Mouse (Mus musculus) T-helper 1 cell (primary cell): Measurements from ENCODE around the gene Pdlim7.

Experiments used
- in situ Hi-C: fragments of 300-600 bp; cut with MboI, MseI; formaldehyde crosslinking; loops from one replicate; pipeline ENCODE4 v1.15.1; 2025; ENCODE audit warnings: high pct_unique_total_duplicates

Gene Pdlim7

DNA sequence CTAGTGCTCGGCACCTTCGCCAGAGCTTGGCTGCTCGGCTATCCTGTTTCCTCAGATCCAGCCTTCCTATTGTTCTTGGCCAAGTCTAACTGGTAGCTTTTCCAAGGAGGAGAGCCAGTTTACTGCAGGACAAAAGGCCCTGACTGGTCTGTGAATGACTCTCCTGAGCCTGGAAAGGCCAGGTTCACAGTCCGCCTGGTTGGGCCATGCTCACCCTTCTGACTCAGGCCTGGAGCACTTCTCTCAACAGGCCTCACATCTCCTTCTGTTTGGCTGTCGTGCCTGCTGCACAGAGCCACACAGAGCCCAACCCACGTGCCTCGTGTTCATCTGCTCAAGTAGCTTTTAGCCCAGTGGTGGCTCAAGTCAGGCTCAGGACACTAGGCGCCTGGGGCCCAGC is 9.3 kb upstream of the Pdlim7 start:
- in situ Hi-C loops = loop anchor here (5.0 kb wide), 1 partner anchor 115 kb away; no protein-coding TSS in a partner anchor

DNA sequence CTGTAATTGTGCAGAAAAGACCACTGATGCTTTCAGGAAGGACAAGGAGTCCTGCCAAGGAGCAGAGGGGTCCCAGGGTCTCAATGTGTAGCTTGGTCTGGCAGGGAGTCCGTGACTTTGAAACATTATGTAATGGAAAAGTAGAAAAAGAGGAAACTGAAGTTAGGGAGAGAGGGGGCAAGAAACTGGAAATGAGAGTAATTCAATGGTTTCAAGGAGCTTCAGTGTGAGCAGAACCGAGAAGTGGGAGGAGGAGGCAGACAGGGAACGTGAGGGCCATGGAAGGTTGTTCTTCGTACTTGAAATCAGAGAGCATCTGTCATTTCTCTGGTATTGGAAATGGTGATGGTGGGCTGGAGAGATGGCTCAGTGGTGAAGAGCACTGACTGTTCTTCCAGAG is 6.1 kb upstream of the Pdlim7 start:
- in situ Hi-C loops = loop anchor here (5.0 kb wide), 1 partner anchor 112 kb away; no protein-coding TSS in a partner anchor

DNA sequence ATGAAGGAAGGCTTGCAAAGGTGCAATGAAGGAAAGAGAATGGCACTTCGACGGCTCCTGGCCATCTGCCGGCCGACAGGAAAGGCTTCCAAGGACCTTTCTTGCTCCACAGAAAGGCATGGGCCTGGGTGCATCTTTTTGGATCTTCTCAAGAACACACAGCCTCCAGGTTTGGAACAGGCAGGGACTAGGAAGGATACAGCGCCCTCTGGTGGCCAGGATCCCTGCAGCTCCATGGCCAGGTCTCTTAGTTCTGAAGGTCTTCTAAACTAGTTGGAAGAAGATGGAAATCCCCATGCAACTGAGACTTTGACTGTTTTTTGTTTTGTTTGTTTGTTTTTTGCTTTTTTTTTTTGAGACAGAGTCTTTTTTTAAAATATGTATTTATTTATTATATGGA is 3.5 kb upstream of the Pdlim7 start:
- in situ Hi-C loops = no loop called here

DNA sequence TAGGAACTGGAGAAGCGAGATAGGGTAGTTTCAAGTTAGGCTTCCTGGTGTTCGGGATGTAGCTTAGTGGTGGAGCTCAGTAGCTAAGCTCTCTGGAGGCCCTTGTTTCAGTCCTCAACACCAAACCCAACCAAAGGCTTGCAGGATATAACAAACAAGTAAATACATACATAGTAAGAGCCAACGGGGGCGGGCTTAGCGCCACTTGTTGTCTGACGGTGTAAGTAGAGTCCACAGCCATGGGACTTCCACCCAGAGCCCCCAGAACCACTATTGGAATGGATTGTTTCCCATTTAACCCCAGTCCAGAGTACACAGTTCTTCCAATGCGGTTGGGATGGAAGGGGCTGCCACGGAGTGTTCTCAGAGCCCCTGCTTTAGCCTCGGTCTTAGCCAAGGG is 352 bp upstream of the Pdlim7 start:
- in situ Hi-C loops = loop anchor here (5.0 kb wide), 1 partner anchor 37 kb away; no protein-coding TSS in a partner anchor

DNA sequence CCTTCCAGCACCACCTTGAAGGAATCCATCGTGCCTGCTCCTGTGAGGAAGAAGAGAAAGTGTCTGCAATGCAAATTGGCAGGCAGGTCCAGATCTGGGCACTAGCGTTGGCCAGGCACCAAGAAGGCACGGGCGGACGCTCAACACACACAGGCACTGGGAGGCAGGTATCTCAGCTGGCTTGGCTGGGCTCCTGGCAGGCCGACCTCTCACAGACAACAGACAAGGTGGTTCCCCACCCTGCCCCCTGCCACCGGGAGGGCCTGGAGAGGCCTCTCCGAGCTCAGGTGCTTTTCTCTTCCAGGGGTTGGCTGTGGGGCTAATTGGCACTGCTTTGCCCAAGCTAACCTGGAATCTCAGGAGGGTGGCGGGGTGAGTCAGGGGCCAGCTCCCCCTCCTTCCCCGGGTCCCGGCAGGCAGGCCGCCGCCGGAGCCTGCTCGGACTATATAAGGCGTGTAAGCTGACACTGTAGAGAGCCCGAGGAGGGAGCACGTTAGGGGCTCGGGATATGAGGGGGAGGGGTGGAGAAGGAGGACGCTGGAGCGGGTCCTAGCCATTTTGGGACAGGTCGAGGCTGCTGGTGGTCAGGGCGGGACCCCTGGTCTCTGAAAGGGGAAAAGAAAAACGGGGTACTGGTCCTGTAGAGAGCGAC is 971 bp downstream of the Pdlim7 start:
- in situ Hi-C loops = loop anchor here (5.0 kb wide), 1 partner anchor 35 kb away; no protein-coding TSS in a partner anchor

DNA sequence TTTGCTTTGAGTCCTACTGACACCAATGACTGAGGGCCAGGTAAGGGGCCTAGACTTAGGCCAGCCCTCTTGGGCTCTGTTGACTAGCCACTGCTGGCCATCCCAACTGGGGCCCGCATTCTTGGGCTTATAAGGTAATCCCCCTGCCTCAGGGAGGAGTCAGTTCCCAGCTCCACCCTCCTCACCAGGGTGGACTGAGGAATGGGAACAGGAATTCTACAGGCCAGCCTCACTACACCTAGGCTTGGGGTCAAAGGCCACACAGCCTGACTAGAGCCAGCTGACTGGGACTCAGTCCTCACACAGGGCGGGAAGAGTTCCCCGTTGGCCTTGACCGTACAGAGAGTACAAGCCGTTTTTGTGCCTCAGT is 2.0 kb downstream of the Pdlim7 start:
- in situ Hi-C loops = loop anchor here (5.0 kb wide), 1 partner anchor 34 kb away; no protein-coding TSS in a partner anchor

DNA sequence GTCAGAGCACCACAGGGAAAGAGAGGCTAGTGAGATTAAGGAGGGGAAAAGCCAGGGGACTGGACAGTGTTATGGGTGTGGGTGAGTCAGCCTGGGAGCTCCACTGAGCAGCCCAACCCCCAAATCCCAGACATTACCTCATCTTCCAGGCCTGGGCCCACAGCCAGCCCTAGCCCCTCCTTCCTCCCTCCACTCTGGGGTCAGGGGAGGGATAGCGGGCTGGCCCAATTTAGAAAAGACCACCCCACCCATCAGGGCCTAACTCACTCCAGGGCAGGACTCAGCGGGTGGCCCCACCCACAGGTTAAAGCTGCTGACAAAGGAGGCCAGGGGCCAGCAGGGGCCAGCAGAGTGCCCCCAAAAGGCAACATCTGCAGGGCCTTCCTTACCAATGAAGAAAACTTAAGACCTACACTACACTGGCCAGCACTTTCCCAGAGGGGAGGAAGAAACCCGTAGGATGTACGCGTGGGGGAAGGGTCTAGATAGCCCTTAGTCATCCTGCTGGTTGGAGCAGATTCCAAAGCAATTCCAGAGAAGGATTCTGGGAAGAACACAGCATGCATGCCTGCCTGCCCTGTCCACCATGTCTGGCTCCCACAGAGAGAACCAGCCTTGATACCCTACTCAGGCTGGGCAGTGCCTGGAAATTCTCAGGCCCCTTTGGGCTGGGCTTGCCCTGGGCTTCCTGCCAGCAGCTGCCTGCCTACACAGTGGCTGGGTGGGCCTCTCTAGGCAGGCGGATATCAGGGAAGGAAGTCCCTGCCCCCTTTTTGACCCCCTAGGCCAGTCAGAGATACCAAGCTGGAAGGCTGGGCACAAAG is 2.6 kb downstream of the Pdlim7 start:
- in situ Hi-C loops = loop anchor here (5.0 kb wide), 1 partner anchor 34 kb away; no protein-coding TSS in a partner anchor

DNA sequence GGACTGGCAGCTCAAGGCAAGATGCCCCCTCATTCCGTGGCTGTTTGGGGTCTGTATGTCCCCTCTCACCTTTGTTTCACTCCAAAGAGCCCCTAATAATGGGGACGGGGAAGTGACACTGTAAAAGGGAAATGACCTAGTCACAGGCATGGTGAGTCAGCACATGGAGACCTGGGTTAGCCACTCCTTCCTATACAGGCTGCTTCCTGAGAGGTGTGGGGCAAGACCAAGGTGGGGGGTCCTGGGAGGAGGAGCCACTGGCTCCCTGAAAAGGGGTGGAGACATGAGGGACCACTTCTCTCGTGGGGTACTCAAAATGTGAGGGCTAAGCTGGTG is 3.2 kb downstream of the Pdlim7 start:
- in situ Hi-C loops = loop anchor here (5.0 kb wide), 1 partner anchor 33 kb away; no protein-coding TSS in a partner anchor

DNA sequence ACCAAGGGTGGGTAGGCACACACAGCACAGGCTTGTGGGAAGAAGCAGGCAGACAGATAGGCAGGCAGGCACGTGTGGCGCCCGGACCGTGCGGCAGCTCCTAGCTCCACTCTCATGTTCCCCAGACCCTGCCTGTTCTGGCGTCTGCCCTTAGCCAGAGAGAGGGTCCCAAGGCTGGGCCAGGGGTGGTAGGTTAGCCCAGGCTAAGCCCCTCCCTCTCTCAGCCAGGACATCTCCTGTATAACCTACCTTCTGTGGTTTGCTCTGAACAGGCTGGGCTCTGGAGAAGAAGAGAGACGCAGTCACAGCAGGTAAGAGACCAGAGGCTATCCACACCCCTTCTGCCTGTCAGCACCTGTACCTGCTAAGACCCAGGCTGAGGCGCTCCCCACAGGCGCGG is 4.9 kb downstream of the Pdlim7 start:
- in situ Hi-C loops = loop anchor here (5.0 kb wide), 1 partner anchor 49 kb away; no protein-coding TSS in a partner anchor

DNA sequence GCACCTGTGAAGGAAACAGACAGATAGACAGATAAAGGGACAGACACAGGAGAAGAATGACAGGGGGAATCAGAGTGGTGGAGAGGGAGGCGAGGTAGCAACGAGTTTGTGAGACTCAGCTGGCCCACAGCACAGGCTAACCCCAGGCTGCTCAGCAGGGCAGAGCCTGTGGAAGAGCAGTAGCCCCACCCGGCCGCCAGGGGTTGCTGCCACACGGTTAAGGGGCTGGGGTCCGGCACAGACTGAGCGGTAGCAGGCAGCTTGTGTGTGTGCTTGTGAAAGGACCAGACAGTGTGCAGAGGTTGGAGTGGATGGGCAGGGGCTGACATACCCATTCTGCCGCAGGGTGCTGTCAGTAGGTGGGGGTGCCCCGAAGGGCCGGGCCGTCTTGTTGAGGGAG is 5.6 kb downstream of the Pdlim7 start:
- in situ Hi-C loops = loop anchor here (5.0 kb wide), 1 partner anchor 49 kb away; no protein-coding TSS in a partner anchor

DNA sequence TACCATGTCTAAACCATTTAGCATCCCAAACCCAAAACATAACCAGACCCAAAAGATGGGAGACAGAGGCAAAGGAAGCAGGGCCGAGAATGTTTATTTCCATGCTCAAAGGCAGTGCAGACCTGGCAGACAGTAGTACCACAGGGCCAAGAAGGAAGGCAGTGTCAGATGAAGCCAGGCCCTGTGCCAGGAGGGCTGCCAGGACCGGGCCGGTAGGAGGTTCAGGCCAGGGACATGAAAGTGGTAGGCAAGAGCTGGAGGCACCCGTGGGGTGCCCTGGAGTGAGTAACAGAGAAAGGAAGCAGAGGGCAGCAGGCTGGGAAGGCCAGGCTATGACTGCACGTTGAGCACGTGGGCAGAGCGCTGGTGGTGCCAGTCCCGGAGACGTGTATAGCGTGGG is 6.8 kb downstream of the Pdlim7 start:
- in situ Hi-C loops = loop anchor here (5.0 kb wide), 1 partner anchor 51 kb away; no protein-coding TSS in a partner anchor

DNA sequence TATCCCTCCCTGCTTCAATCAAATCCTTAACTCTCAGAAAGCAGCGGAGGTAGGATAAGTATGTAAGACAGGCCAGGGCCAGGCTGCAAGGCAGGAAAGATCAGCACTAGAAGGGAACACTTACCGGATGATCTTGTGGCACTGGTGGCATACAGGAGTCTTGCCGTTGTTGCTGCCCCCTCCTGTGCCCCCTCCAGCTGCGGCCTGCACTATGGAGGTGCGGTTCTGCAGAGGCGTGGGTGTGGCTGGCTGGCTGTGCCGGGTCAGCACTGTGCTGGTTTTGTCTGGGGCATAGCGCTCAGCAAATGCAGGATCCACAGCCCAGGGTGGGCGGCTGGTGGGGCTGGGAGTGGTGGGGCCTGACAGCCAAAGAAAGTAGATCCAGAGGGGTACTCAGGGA is 7.7 kb downstream of the Pdlim7 start:
- in situ Hi-C loops = loop anchor here (5.0 kb wide), 1 partner anchor 51 kb away; no protein-coding TSS in a partner anchor

DNA sequence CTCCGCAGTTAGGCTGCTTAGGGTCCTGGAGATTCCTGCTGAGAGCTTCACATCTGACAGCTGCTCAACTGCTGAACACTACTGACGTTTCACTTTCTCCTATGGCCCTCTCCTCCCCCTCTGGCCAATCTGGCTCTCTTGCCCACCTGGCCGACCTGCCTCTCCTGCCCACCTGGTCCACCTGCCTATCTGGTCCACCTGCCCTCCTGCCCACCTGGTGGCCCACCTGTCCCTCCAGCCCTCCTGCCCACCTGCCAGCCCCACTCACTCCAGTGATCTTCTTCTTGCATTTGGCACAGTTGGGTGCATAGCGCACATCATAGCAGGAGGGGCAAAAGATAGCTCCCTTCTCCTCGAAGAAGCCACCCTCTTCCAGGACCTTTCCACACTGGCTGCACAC is 9.1 kb downstream of the Pdlim7 start:
- in situ Hi-C loops = no loop called here

DNA sequence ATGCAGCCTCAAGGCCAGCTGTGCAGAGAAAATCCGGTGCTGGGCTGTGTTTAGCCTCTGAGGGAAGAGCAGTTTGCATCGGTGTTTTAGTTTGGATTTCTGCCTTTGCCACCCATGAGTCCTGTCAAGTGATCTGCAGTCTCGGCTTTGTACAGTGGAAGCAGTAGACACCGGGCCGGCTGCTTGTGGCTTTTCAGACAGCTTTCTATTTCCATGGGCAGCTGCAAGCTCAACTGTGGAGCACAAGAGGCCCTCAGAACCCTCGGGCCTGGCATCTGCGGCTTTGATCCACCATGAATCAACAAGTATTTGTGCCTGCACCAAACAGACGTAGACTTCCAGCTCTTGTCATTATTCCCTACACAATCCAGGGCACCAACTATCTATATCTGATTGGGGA is 11.1 kb downstream of the Pdlim7 start:
- in situ Hi-C loops = no loop called here

DNA sequence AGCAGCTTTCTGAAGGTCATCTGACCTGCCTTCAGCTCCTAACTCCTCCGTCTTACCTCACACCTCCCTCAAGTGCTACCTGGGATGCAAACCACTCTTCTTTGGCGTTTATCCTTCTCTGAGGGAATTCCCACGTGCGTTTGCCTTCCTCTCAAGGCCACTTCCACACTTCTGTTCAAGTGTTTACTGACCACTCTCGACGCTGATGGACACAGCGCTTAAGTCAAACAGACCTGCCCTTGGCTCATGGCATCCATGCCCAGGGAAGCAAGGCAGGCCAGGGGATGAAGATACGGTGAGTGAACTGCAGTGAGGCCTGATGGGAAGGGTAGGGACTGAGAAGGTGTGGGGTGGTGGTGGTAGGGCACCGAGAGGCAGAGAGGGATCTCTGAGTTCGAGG is 12.9 kb downstream of the Pdlim7 start:
- in situ Hi-C loops = no loop called here

DNA sequence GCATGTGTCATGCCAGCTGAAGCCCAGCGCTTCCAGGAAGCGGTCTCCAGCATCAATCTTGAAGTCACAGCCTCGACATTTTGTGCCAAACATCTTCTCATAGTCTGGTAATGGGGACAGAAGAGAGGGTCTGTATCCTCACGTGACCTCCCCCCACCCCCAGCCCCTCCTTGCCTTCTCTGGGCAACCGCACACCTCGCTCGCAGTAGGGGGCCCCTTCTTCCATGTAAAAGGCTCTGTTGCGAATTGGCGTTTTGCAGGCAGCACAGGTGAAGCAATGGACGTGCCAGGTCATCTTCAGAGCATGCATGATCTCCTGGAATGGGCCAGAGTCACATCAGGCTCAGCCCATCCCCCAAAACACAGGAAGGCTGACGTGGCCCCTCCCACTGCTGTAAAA is 14.6 kb downstream of the Pdlim7 start:
- in situ Hi-C loops = no loop called here

DNA sequence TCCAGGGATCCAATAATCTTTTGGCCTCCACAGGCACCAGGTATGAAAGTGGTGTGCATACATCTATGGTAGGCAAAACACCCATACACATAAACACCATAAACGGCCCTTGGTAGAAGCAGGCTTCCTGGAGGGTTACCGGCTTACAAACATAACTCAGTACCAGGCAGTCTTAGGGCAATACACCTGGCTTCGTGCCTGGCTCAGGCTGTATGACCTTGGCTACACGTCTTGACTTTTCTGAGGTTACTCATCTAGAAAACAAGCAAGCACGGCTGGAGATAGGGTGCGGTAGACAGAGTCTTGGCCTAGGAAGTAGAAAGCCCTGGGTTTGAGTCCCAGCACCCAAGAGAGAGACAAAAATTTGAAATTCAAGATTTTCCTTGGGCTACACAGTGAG is 16.8 kb downstream of the Pdlim7 start:
- in situ Hi-C loops = no loop called here

DNA sequence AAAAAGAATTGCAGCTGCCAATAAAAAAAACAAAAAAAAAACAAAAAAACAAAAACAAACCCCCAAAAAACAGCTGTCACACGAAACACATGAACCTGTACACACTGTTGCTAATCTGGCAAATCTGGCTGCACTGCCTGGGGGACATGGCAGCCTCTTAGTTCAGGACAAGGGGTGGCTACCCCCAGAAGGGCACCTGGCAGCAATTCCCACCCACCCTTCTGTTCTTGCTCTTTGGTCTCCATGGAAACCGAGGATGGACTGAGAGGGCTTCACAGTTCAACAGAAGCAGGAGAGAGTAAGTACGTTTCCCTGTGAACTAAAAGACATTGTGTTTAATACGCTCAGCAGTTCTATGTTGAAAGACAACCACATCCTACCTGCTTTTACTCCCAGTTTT is 17.8 kb downstream of the Pdlim7 start:
- in situ Hi-C loops = no loop called here

DNA sequence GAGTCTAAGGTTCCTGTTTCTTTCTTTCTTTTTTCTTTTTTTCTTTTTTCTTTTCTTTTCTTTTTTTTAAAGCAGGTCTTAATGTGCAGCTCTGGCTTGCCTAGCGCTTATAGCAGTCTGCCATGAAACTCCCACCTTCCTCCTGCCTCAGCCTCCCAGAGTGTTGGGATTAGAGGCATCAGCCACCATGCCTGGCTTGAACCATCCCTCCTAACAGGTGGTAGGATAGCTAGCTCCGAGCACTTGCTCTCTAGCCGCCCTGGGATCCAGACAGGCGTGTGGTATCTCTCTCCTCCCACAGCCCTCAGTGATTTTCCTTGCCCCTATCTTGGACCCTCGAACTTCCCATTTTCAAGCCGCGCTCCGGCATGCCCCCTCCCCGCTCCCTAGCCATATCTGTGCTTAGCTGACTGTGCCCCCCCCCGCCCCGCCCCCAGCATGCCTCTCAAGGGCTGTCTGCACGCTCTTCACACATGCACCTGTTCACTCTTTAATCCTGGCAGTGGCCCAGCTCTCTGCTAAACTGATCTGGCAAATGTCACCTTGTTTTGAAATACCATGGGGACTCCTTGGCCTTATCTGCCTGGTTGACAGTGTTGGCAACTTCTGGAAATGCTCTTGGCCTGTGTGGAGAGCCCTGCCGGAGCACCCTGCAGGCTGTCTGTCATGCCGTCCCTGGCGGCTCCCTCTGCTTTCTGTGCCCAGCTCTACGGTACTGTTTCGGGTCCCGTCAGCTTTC is 18.4 kb downstream of the Pdlim7 start:
- in situ Hi-C loops = no loop called here

DNA sequence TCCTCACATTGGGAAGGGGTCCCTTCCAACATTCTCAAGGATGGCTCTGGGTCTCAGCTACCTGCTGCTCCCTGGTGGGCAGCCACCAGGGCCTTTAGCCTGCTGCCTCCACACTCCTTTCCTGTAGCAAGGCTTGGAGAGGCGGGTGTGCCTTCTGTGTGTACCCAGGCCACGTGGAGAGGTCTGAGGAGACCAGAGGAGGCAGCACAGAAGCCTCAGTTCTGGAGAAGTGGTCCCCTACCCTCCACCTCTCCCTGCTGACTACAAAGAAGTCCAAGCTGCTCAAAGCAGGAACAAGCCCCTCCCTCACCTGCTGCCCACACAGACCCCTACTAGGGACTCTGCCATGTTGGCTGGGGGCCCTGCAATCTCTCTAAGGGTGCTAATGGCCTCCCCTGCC is 19.2 kb downstream of the Pdlim7 start:
- in situ Hi-C loops = no loop called here

DNA sequence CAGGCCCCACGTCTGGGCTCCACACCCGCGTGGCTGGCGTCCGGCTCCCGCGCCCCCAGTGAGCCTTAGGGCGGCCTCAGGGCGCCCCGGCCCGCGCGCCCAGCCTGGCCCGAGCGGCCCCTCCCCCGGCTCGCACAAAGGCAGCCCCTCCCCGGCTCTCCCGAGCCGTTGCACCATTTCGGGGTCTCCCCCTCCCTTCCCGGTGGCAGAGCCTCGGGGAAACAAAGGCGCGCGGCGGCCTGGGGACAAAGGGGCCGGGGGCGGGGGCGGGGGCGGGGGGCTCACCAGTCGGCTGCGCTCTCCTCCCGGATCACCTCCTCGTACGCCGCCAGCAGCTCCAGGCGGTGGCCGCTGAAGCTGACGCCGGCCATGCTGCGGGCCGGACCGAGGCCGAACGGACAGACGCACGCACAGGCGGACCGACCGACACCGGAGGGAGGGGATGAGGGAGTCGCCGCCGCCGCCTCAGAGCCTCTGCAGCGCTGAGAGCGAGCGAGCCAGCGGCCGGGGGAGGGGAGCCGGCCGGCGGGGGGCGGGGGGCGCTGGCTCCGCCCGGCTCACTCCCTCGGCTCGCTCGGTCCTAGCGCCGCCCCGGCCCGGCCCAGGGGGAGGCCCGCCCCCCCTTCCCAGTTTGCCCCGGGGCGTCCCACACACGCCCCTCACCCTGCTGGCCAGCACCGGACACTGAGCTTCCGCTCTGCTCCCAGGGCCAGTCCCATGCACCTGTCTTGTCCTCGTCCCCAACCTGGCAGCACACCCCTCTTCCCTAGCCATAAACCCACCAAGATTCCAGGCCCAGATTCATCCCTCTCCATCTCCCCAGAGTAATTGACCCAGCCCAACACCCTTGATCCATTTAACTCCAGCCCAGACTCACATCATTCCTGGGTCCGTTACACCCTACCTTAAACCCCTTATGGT is 25.6 kb downstream of the Pdlim7 start, which contains the start of gene Dbn1:
Gene Dbn1 (minus strand): TSS at position 534 of the 921 bp plus-strand sequence.
- in situ Hi-C loops = no loop called here
